Mouse (Mus musculus): ENCODE measurements at regions not wholly inside any gene's neighbourhood (a gene's known extent, or its start where the extent isn't known, plus 50 kb on each side); places are given as distances from the start of the nearest gene placed in this dataset.

- no peak for DNase-seq (ENCODE audit: low spot score in 2 of 2)
Measured at GRCm38 (mm10) chr10:38269136-38269535, 552.4 kb downstream of the Rfpl4b start.

- no peak for DNase-seq (ENCODE audit: low spot score in 2 of 2)
Measured at GRCm38 (mm10) chr10:38265564-38265963, 556.0 kb downstream of the Rfpl4b start.

DNA sequence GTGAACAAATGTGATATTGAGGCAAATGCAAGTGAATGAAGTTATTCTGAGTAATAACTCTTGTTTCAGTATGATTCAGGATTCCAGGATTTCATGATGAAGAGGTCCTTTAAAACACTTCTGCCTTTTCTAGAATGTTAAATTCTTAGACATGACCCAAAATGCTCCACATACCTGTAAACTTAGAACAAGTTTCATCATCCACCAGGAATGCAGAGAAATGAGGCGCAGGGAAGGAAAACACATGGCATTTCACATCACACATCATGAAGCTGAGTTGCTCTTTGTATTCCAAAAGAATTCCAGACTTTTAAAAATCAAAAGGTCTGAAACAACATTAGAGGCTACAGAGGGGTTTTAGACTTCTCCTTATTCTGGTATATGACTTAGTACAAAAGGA is 574.8 kb downstream of the Rfpl4b start:
- no peak for DNase-seq (ENCODE audit: low spot score in 2 of 2)
